In the genomic region with DNA sequence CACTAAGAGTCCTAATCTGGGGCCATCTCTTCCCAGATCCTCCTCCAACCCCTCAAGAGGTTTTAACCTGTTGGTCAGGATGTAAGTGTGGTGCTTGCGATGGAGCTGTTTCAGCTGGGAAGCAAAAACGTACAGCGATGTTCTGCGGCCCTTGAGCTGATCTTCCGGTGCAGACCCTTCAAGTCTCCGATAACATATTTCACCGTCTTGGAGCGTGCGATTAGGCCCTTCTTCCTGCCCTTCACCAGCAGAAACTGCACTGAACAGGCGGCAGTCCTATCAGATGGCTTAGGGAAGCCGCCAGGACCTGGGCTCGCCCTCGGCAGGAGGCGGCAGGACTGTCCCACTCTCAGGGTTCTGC, we compare ENCODE assay signal across 8 mouse cellular contexts.
DNase-seq lines count a peak whose midpoint lies in the region; ATAC-seq and TF ChIP-seq lines count a peak whose summit lies in the region.

No protein-coding gene starts in this region.

- H3K9me3 ChIP-seq in heart, embryonic 12.5 days (replicated peaks), result no peaks in the 10 kb centered on the region
- H3K9me3 ChIP-seq in ES-Bruce4 (replicated peaks; ENCODE audit: control insufficient read depth, insufficient read depth, low read length, poor library complexity, severe bottlenecking), result no peaks in the 10 kb centered on the region
- H3K9me3 ChIP-seq in forebrain, embryonic 16.5 days (ENCODE audit: control insufficient read depth, low read length), result no peaks in the 10 kb centered on the region

- ATAC-seq in heart, embryonic 12.5 days (ENCODE audit: insufficient number of reproducible peaks, low FRiP score), result peak; percentile 18; the same call in 1 of the 2 replicates
- no peak for ATAC-seq in forebrain, embryonic 16.5 days

- peak overlapping the region; percentile 89 for H3K27ac ChIP-seq in heart, embryonic 12.5 days (ENCODE audit: poor library complexity, severe bottlenecking)
- H3K27ac ChIP-seq in ES-Bruce4 (ENCODE audit: insufficient read depth, low read length), result no peak overlapping the region
- peak overlapping the region; percentile 97 for H3K27ac ChIP-seq in forebrain, embryonic 16.5 days (ENCODE audit: low read length)
- H3K27ac ChIP-seq in macrophage, result peak overlapping the region; percentile 69

- no peak for TF ChIP-seq EP300 in ES-Bruce4 (IDR thresholded peaks at IDR 0.05; ENCODE audit: insufficient read depth, low read depth, low read length)

- peak overlapping the region; percentile 79 for H3K9ac ChIP-seq in heart, embryonic 12.5 days
- peak overlapping the region; percentile 54 for H3K9ac ChIP-seq in ES-Bruce4 (ENCODE audit: low read depth, poor library complexity, severe bottlenecking)
- H3K9ac ChIP-seq in forebrain, embryonic 16.5 days (replicated peaks; ENCODE audit: low read depth, low read length), result peak overlapping the region; percentile 85

- no peaks in the 10 kb centered on the region for H3K36me3 ChIP-seq in heart, embryonic 12.5 days
- peaks cover 2% of the 10 kb centered on the region; the same call in 1 of the 2 replicates for H3K36me3 ChIP-seq in ES-Bruce4 (ENCODE audit: control insufficient read depth, insufficient read depth, low read length, poor library complexity, severe bottlenecking)
- H3K36me3 ChIP-seq in forebrain, embryonic 16.5 days (ENCODE audit: control insufficient read depth, insufficient read depth), result no peaks in the 10 kb centered on the region
- H3K36me3 ChIP-seq in macrophage (ENCODE audit: inconsistent target), result no peaks in the 10 kb centered on the region

- WGBS in heart, embryonic 12.5 days, result 0% methylated on average over 14 of the region's 14 CpGs
- 1% methylated on average over 14 of the region's 14 CpGs for WGBS in forebrain, embryonic 16.5 days
- WGBS in macrophage (ENCODE audit: missing documents), result under 1% methylated on average over 14 of the region's 14 CpGs

- DNase-seq in heart, postnatal 25 days (ENCODE audit: low spot score), result no peak
- no peak for DNase-seq in adrenal gland, postnatal 36 days
- DNase-seq in layer of hippocampus, postnatal 10 days (ENCODE audit: low spot score in 2 of 2), result no peak
- DNase-seq in T-cell, adult 2 months (ENCODE audit: low spot score), result no peak

- peak overlapping the region; percentile 78 for H3K4me2 ChIP-seq in heart, embryonic 12.5 days
- peak overlapping the region; percentile 69 for H3K4me2 ChIP-seq in forebrain, embryonic 16.5 days (ENCODE audit: low read length)

- no peak for TF ChIP-seq POLR2A in ES-Bruce4 (IDR thresholded peaks at IDR 0.05; ENCODE audit: insufficient read depth, low read length)

- no peak for TF ChIP-seq CTCF in ES-Bruce4 (IDR thresholded peaks at IDR 0.05; ENCODE audit: low read depth, low read length)

- H3K27me3 ChIP-seq in heart, embryonic 12.5 days (replicated peaks), result no peaks in the 10 kb centered on the region
- no peaks in the 10 kb centered on the region for H3K27me3 ChIP-seq in ES-Bruce4 (ENCODE audit: control insufficient read depth, insufficient read depth, low read length, poor library complexity, severe bottlenecking)
- H3K27me3 ChIP-seq in forebrain, embryonic 16.5 days (replicated peaks; ENCODE audit: control insufficient read depth, insufficient read depth, low read length), result peaks cover 1% of the 10 kb centered on the region; the same call in 1 of the 2 replicates

- peaks cover 17% of the 10 kb centered on the region for H3K79me2 ChIP-seq in macrophage (ENCODE audit: inconsistent target)

- H3K4me3 ChIP-seq in heart, embryonic 12.5 days, result peak overlapping the region; percentile 68
- peak overlapping the region; percentile 92 for H3K4me3 ChIP-seq in ES-Bruce4 (ENCODE audit: low read depth, low read length)
- H3K4me3 ChIP-seq in forebrain, embryonic 16.5 days (replicated peaks; ENCODE audit: low read length), result peak overlapping the region; percentile 78
- H3K4me3 ChIP-seq in macrophage (ENCODE audit: inconsistent target), result peak overlapping the region; percentile 78

- intact Hi-C loops in heart, postnatal 25 days (cut with DNase I), result loop anchor here (5.0 kb wide), 1 partner anchor 86 kb away; no protein-coding TSS in a partner anchor

- peaks cover 13% of the 10 kb centered on the region for H3K4me1 ChIP-seq in heart, embryonic 12.5 days (replicated peaks)
- no peaks in the 10 kb centered on the region for H3K4me1 ChIP-seq in ES-Bruce4 (ENCODE audit: control insufficient read depth, insufficient read depth, low read length)
- peaks cover 19% of the 10 kb centered on the region for H3K4me1 ChIP-seq in forebrain, embryonic 16.5 days (replicated peaks; ENCODE audit: control insufficient read depth, insufficient read depth, low read length)
